Mouse (Mus musculus) G1E (cell line): ENCODE results near the gene Herc1.

Experiments used
- CTCF ChIP-seq: IDR thresholded peaks from 2 replicates; pipeline ENCODE4 v1.5.1; 2012; ENCODE audit warnings: low read depth, low read length, inconsistent platforms, mixed read lengths
- GATA1 ChIP-seq: IDR thresholded peaks from 2 replicates; pipeline ENCODE4 v1.6.1; 2012; ENCODE audit warnings: borderline replicate concordance, low read length, inconsistent platforms, mixed read lengths
- GATA2 ChIP-seq: IDR thresholded peaks from 2 replicates; pipeline ENCODE4 v1.6.1; 2012; ENCODE audit warnings: low read depth, low read length, inconsistent platforms, borderline replicate concordance
- POLR2AphosphoS5 ChIP-seq: IDR thresholded peaks from 2 replicates; pipeline ENCODE4 v1.6.1; 2012; ENCODE audit warnings: low read depth, low read length, inconsistent platforms; ENCODE audit not compliant: insufficient replicate concordance

- TF ChIP-seq CTCF (no peak), GATA1 (no peak), GATA2 (no peak), POLR2AphosphoS5 (no peak)
These were observed 28.0 kb upstream of the Herc1 start for GRCm38 (mm10) chr9:66322010-66322931.
